Mouse (Mus musculus) CH12.LX (cell line): ENCODE results near the gene Ppm1a.

ENCODE experiments used
- EP300 ChIP-seq: IDR thresholded peaks from 2 replicates; pipeline ENCODE4 v1.6.1; 2011; ENCODE audit warnings: low read length, improper control_type of control experiment
- ZKSCAN1 ChIP-seq: IDR thresholded peaks from 2 replicates; pipeline ENCODE4 v1.6.1; 2012; ENCODE audit warnings: low read depth, inconsistent platforms, low read length, improper control_type of control experiment, borderline replicate concordance

GRCm38 (mm10) chr12:72792320-72793091 lies 35.3 kb downstream of the Ppm1a start:
- TF ChIP-seq EP300 = no peak
- no peak for TF ChIP-seq ZKSCAN1
